Mouse (Mus musculus) C2C12 (cell line): ENCODE data around the gene Jdp2. TPM values are rescaled to one million over a fixed set of nuclear protein-coding genes. Genes with fewer than 3 reads are reported as not detected.

Source experiments
- H3K27me3 ChIP-seq: one replicate; pipeline ENCODE4 v1.6.1; 2011; ENCODE audit not compliant: control insufficient read depth, insufficient read depth, insufficient read length
- H3K36me3 ChIP-seq: one replicate; pipeline ENCODE4 v1.6.1; 2011; ENCODE audit not compliant: control insufficient read depth, insufficient read depth
- H3K4me3 ChIP-seq: one replicate; pipeline ENCODE4 v1.5.1; 2011; ENCODE audit warnings: mild to moderate bottlenecking, control low read depth; ENCODE audit not compliant: poor library complexity, insufficient read depth, severe bottlenecking
- H3K79me2 ChIP-seq: one replicate; pipeline ENCODE4 v1.6.1; 2011; ENCODE audit not compliant: control insufficient read depth, insufficient read depth
- H3K79me3 ChIP-seq: one replicate; pipeline ENCODE4 v1.6.1; 2011; ENCODE audit warnings: low read depth, control low read depth
- H3ac ChIP-seq: one replicate; pipeline ENCODE3; 2011; ENCODE audit warnings: low read depth; ENCODE audit not compliant: control insufficient read depth, insufficient read length
- CEBPB ChIP-seq: IDR thresholded peaks from one replicate; pipeline ENCODE4 v1.6.1; 2011; ENCODE audit warnings: low read depth, mild to moderate bottlenecking, control low read depth, moderate library complexity
- CTCF ChIP-seq: IDR thresholded peaks from one replicate; pipeline ENCODE4 v1.5.1; 2011; ENCODE audit not compliant: control insufficient read depth, insufficient read depth, insufficient read length
- FOSL1 ChIP-seq: IDR thresholded peaks from one replicate; pipeline ENCODE4 v1.8.0; 2011; ENCODE audit warnings: mild to moderate bottlenecking, low read length; ENCODE audit not compliant: poor library complexity, insufficient read depth, severe bottlenecking
- MAX ChIP-seq: IDR thresholded peaks from one replicate; pipeline ENCODE4 v1.6.1; 2011; ENCODE audit warnings: mild to moderate bottlenecking, control low read depth
- MYOD1 ChIP-seq: IDR thresholded peaks from one replicate; pipeline ENCODE4 v1.6.1; 2011; ENCODE audit warnings: low read depth; ENCODE audit not compliant: control insufficient read depth, insufficient read length
- MYOG ChIP-seq: IDR thresholded peaks from one replicate; pipeline ENCODE4 v1.6.1; 2011; ENCODE audit not compliant: control insufficient read depth, insufficient read length; ENCODE audit errors: extremely low read depth
- USF1 ChIP-seq: IDR thresholded peaks from one replicate; pipeline ENCODE4 v1.6.1; 2011; ENCODE audit warnings: low read depth, mild to moderate bottlenecking, control low read depth, moderate library complexity
- long read RNA-seq, 2 experiments: library from polyadenylated mRNA; unstranded; transcript quantifications; one replicate each; pipeline ENCODE4 v2.0.0; 2019 to 2020
- polyA plus RNA-seq: library from polyadenylated mRNA; unstranded; fragments of >200 nt; fragmentation: generic; extraction: Trizol; gene quantifications from one replicate; pipeline ENCODE4 v1.2.1, GENCODE M21; 2012; ENCODE audit warnings: missing spikeins

The Jdp2 gene
- polyA plus RNA-seq, result 86.8 TPM
- long read RNA-seq, experiment 1, result 0 reads
- long read RNA-seq, experiment 2, result 0 reads

GRCm38 (mm10) chr12:85598611-85599477 lies at the start of gene Jdp2:
Gene Jdp2 (plus strand): TSS chr12:85599027.
- Histone ChIP-seq H3K79me2 (peaks cover 45% of the 10 kb centered on the region), H3K27me3 (no peaks in the 10 kb centered on the region), H3K79me3 (peaks cover 26% of the 10 kb centered on the region), H3ac (peak within 1 kb of the TSS; percentile 85), H3K4me3 (peak within 1 kb of the TSS; percentile 82), H3K36me3 (peaks cover 8% of the 10 kb centered on the region)
- TF ChIP-seq MYOD1, result no peak
- no peak for TF ChIP-seq CTCF
- TF ChIP-seq MYOG, result no peak
- TF ChIP-seq CEBPB, result peak; percentile 55
- no peak for TF ChIP-seq FOSL1
- TF ChIP-seq USF1, result no peak
- peak; percentile 35 for TF ChIP-seq MAX

GRCm38 (mm10) chr12:85549661-85550060 lies 49.2 kb upstream of the Jdp2 start:
- H3K79me2 ChIP-seq, result no peaks in the 10 kb centered on the region
- H3K79me3 ChIP-seq, result no peaks in the 10 kb centered on the region
- no peaks in the 10 kb centered on the region for H3K27me3 ChIP-seq
- no peak overlapping the region for H3K4me3 ChIP-seq
- no peak for TF ChIP-seq FOSL1
- no peak for TF ChIP-seq USF1
- no peak for TF ChIP-seq CTCF
- TF ChIP-seq MYOD1, result no peak
- TF ChIP-seq CEBPB, result no peak
- no peak for TF ChIP-seq MAX
- TF ChIP-seq MYOG, result no peak
- H3ac ChIP-seq, result no peak overlapping the region
- no peaks in the 10 kb centered on the region for H3K36me3 ChIP-seq

GRCm38 (mm10) chr12:85550435-85550834 lies 48.4 kb upstream of the Jdp2 start:
- H3K79me3 ChIP-seq, result no peaks in the 10 kb centered on the region

GRCm38 (mm10) chr12:85559299-85559698 lies 39.5 kb upstream of the Jdp2 start:
- Histone ChIP-seq H3K36me3 (no peaks in the 10 kb centered on the region), H3K4me3 (no peak overlapping the region), H3K79me3 (no peaks in the 10 kb centered on the region), H3K79me2 (no peaks in the 10 kb centered on the region), H3ac (no peak overlapping the region), H3K27me3 (no peaks in the 10 kb centered on the region)
- TF ChIP-seq CEBPB, result no peak
- TF ChIP-seq USF1, result no peak
- no peak for TF ChIP-seq MYOD1
- TF ChIP-seq FOSL1, result no peak
- no peak for TF ChIP-seq CTCF
- TF ChIP-seq MYOG, result no peak
- no peak for TF ChIP-seq MAX

More at GRCm38 (mm10) chr12:85550435-85550834, 48.4 kb upstream of the Jdp2 start:
- no peak overlapping the region for H3K4me3 ChIP-seq
- no peak for TF ChIP-seq CEBPB
- peak; percentile 87 for TF ChIP-seq USF1
- no peaks in the 10 kb centered on the region for H3K79me2 ChIP-seq
- no peaks in the 10 kb centered on the region for H3K36me3 ChIP-seq
- no peaks in the 10 kb centered on the region for H3K27me3 ChIP-seq
- H3ac ChIP-seq, result no peak overlapping the region

GRCm38 (mm10) chr12:85565441-85565840 lies 33.4 kb upstream of the Jdp2 start:
- H3K36me3 ChIP-seq, result no peaks in the 10 kb centered on the region
- H3K79me3 ChIP-seq, result no peaks in the 10 kb centered on the region
- no peak for TF ChIP-seq FOSL1
- TF ChIP-seq MYOD1, result no peak
- TF ChIP-seq CTCF, result no peak
- TF ChIP-seq MAX, result no peak
- no peak for TF ChIP-seq USF1
- no peak for TF ChIP-seq MYOG
- no peak for TF ChIP-seq CEBPB
- no peak overlapping the region for H3K4me3 ChIP-seq
- no peak overlapping the region for H3ac ChIP-seq
- no peaks in the 10 kb centered on the region for H3K79me2 ChIP-seq
- no peaks in the 10 kb centered on the region for H3K27me3 ChIP-seq

GRCm38 (mm10) chr12:85568298-85568697 lies 30.5 kb upstream of the Jdp2 start:
- Histone ChIP-seq H3K79me2 (no peaks in the 10 kb centered on the region), H3K4me3 (no peak overlapping the region), H3K79me3 (no peaks in the 10 kb centered on the region), H3K27me3 (no peaks in the 10 kb centered on the region), H3ac (no peak overlapping the region), H3K36me3 (no peaks in the 10 kb centered on the region)
- TF ChIP-seq MYOD1 (peak; percentile 52), FOSL1 (no peak)
